ENCODE assay signal across 8 mouse cellular contexts in the genomic region with DNA sequence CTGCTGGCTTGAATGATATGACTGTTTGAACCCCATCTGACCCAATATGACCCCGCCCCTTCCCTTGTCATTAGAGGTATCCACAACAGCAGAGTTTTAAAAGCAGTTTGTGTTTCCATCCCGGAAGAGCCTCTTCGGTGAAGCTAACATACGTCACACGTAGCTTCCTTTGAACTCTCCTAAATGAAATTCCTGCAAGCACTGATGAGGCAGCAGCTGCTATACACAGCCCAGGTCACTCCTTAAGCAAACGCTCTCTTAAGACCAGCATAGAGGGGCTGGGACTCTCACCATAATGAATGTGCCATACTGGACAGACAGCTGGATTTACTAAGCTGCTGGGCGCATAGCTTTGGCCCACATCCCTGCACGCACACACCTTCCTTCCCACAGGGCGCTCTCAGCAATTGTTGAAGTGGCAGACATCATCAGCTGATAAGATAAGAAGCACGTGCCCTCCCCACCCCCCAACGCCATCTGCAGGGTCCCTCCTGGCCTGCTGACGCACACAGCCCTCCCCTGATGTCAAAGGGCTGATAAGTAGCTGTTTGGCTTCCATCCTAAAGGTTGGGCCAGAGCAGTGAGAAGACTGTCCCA.
DNase-seq lines count a peak whose midpoint lies in the region; ATAC-seq lines count a peak whose summit lies in the region.

No protein-coding gene starts in this region.

- 15% methylated on average over 12 of the region's 12 CpGs for whole genome bisulfite sequencing in heart, embryonic 10.5 days

- H3K4me1 ChIP-seq in heart, embryonic 10.5 days: peaks cover 26% of the 10 kb centered on the region

- no peaks in the 10 kb centered on the region for H3K36me3 ChIP-seq in heart, embryonic 10.5 days

- peaks cover 10% of the 10 kb centered on the region; the same call in 1 of the 2 replicates for H3K27me3 ChIP-seq in heart, embryonic 10.5 days (ENCODE audit: insufficient read depth, poor library complexity, severe bottlenecking)

- ATAC-seq in megakaryocyte-erythroid progenitor cell, adult 5-6 weeks (replicated peaks; ENCODE audit: low FRiP score, low TSS enrichment, poor library complexity, severe bottlenecking): peak; percentile 63

- H3K27ac ChIP-seq in heart, embryonic 10.5 days: peak overlapping the region; percentile 59

- peak; percentile 1 for DNase-seq in 416B (ENCODE audit: low read depth)
- peak; percentile 46 for DNase-seq in MN1 (ENCODE audit: low spot score)
- no peak for DNase-seq in heart, embryonic 10.5 days (ENCODE audit: low spot score)
- peak; percentile 53 for DNase-seq in kidney, adult 9 months
- no peak for DNase-seq in layer of hippocampus, adult 18-20 months (ENCODE audit: low spot score in 2 of 2)
- no peak for DNase-seq in gastrocnemius, adult 8-10 months (ENCODE audit: low spot score in 2 of 2)
- DNase-seq in thymus, postnatal 10 days (ENCODE audit: low spot score in 2 of 2): no peak

- no peaks in the 10 kb centered on the region for H3K9me3 ChIP-seq in heart, embryonic 10.5 days

- peak overlapping the region; percentile 33; the same call in 1 of the 2 replicates for H3K4me3 ChIP-seq in heart, embryonic 10.5 days

Comparison
In these comparisons a context has a peak if more than half of its experiments do, and no peak if none do; other contexts are left out.
1. DNase-seq: peak in 416B (single experiment), MN1 (single experiment) and kidney, adult 9 months (single experiment); none in heart, embryonic 10.5 days (single experiment), layer of hippocampus, adult 18-20 months (0 of 2), gastrocnemius, adult 8-10 months (0 of 2) and thymus, postnatal 10 days (0 of 2).